Mouse (Mus musculus) hindbrain, embryonic 12.5 days (tissue): Measurements from ENCODE around the gene Gpr137. TPM values are rescaled to one million over a fixed set of nuclear protein-coding genes. Genes with fewer than 3 reads are reported as not detected.

ENCODE experiments used
- ATAC-seq: fragments of 200-750 bp; cut with Nextera tagmentation; 2 replicates; pipeline ENCODE4 v1.8.0; 2017; ENCODE audit warnings: moderate TSS enrichment; ENCODE audit not compliant: low FRiP score
- H3K27ac ChIP-seq: fragments of 300-500 bp; sonication (generic); 2 replicates; pipeline ENCODE4 v1.5.1; 2016; ENCODE audit warnings: mild to moderate bottlenecking
- H3K27me3 ChIP-seq: fragments of 300-500 bp; sonication (generic); 2 replicates; pipeline ENCODE4 v1.6.1; 2016; ENCODE audit warnings: mild to moderate bottlenecking
- H3K36me3 ChIP-seq: fragments of 300-500 bp; sonication (generic); 2 replicates; pipeline ENCODE4 v1.6.1; 2016; ENCODE audit warnings: mild to moderate bottlenecking
- H3K4me1 ChIP-seq: fragments of 300-500 bp; sonication (generic); 2 replicates; pipeline ENCODE4 v1.6.1; 2016
- H3K4me2 ChIP-seq: fragments of 300-500 bp; sonication (generic); replicated peaks from 2 replicates; pipeline ENCODE4 v1.6.1; 2016; ENCODE audit warnings: mild to moderate bottlenecking
- H3K4me3 ChIP-seq: fragments of 300-500 bp; sonication (generic); 2 replicates; pipeline ENCODE4 v1.5.1; 2016; ENCODE audit warnings: mild to moderate bottlenecking
- H3K9ac ChIP-seq: fragments of 300-500 bp; sonication (generic); 2 replicates; pipeline ENCODE4 v1.6.1; 2016; ENCODE audit warnings: mild to moderate bottlenecking, moderate library complexity
- H3K9me3 ChIP-seq: fragments of 300-500 bp; sonication (generic); replicated peaks from 2 replicates; pipeline ENCODE4 v1.6.1; 2016; ENCODE audit warnings: mild to moderate bottlenecking
- WGBS: fragments of 180-500 bp; shearing (Covaris S2); methylation state at CpG from one replicate; pipeline ENCODE4 v1.1.7; 2016; 5-methylcytosine and 5-hydroxymethylcytosine counted together
- polyA plus RNA-seq: library from polyadenylated mRNA; unstranded; fragments of >200 nt; fragmentation: Nextera tagmentation; extraction: Ambion mirVana; gene quantifications from 2 replicates; pipeline ENCODE4 v1.2.1, GENCODE M21; 2016

Gpr137 gene
- polyA plus RNA-seq, 1 experiment from 2014 or later, result 40.6 TPM

DNA sequence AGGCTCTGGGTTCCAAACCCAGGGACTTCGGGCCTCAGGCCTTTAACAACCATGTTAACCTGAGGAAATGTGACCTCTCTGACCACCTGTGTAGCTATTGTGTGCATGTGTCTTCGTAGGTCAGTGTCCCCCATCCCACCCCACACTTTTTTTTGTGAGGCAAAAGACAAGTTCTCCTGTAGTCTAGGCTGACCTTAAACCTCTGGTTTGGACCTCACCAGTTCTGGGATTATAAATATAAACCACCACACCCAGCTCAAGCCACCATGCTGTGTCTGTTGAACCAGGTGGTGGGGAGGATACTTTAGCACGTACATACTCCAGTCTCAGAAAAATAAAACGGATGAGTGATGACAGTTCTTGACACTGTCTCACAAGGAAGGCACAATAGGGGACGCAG, 7.7 kb upstream of the Gpr137 start:
- H3K27me3 ChIP-seq, result no peaks in the 10 kb centered on the region
- H3K4me1 ChIP-seq, result peaks cover 22% of the 10 kb centered on the region
- H3K27ac ChIP-seq, result peak overlapping the region; percentile 97; the same call in 1 of the 2 replicates
- H3K4me2 ChIP-seq, result peak overlapping the region; percentile 95
- peaks cover 4% of the 10 kb centered on the region; the same call in 1 of the 2 replicates for H3K36me3 ChIP-seq
- peak overlapping the region; percentile 56 for H3K4me3 ChIP-seq
- 42% methylated on average over 5 of the region's 5 CpGs for WGBS
- H3K9ac ChIP-seq, result peak overlapping the region; percentile 77
- no peaks in the 10 kb centered on the region for H3K9me3 ChIP-seq
- ATAC-seq, result no peak

DNA sequence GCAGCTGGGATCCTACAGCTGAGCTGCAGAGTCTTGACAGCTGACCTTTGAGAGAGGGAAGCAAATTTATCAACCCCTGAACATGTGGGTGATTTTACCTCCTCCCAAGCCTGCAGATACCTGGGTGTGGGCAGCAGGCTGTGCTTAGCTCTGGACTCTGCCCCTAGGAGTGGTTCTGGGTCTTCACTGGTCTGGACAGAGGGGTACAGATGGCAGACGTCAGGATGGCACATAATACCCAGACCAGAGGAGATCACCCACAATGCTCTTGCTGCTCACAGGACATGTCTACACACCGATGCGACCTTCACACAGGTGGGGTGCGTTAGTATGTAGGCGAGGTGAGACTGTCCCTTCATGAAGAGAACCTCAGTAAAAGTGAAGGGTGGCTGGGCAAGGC, 7.3 kb upstream of the Gpr137 start:
- no peak overlapping the region for H3K4me3 ChIP-seq
- no peak for ATAC-seq
- H3K27me3 ChIP-seq, result no peaks in the 10 kb centered on the region
- 0 out of 2 replicates have a peak overlapping the region, but pooled peaks have one; percentile 95 for H3K4me2 ChIP-seq
- no peaks in the 10 kb centered on the region; the same call in 1 of the 2 replicates for H3K36me3 ChIP-seq
- H3K9ac ChIP-seq, result no peak overlapping the region
- H3K27ac ChIP-seq, result no peak overlapping the region
- no peaks in the 10 kb centered on the region for H3K9me3 ChIP-seq
- peaks cover 22% of the 10 kb centered on the region for H3K4me1 ChIP-seq
- 89% methylated on average over 5 of the region's 5 CpGs for WGBS

DNA sequence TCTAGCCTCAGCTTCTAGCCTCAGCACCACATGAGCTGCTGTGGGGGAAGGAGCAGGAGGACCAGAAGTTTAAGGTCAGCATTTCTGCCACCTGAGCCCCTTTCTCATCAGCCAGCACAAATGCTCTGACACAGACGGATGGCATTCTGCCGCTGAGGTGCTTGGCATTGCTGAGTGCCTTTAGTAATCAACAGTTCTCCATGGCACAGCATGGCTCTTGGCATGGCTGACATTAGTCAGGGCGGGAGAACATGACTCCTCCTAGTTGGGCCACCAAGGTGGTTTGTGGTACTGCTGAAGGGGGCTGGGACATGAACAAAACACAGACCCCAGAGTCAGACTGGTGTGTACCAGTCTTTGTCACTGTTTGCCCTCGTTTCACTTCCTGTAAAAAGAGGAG, 5.9 kb upstream of the Gpr137 start:
- ATAC-seq, result no peak
- WGBS, result 77% methylated on average over 4 of the region's 4 CpGs
- peaks cover 19% of the 10 kb centered on the region for H3K4me1 ChIP-seq
- no peaks in the 10 kb centered on the region; the same call in 1 of the 2 replicates for H3K36me3 ChIP-seq
- no peak overlapping the region for H3K27ac ChIP-seq
- no peaks in the 10 kb centered on the region for H3K9me3 ChIP-seq
- no peaks in the 10 kb centered on the region for H3K27me3 ChIP-seq
- no peak overlapping the region for H3K4me2 ChIP-seq
- H3K9ac ChIP-seq, result no peak overlapping the region
- no peak overlapping the region for H3K4me3 ChIP-seq

- no peaks in the 10 kb centered on the region for H3K27me3 ChIP-seq
- H3K9me3 ChIP-seq, result no peaks in the 10 kb centered on the region
- no peak overlapping the region for H3K9ac ChIP-seq
- H3K4me3 ChIP-seq, result no peak overlapping the region
- ATAC-seq, result no peak
- H3K36me3 ChIP-seq, result no peaks in the 10 kb centered on the region; the same call in 1 of the 2 replicates
- no peak overlapping the region for H3K4me2 ChIP-seq
- H3K27ac ChIP-seq, result no peak overlapping the region
- WGBS, result 44% methylated on average over 4 of the region's 4 CpGs
- peaks cover 20% of the 10 kb centered on the region for H3K4me1 ChIP-seq
Observed at GRCm38 (mm10) chr19:6947742-6948141, 5.5 kb upstream of the Gpr137 start.

GRCm38 (mm10) chr19:6943709-6944108, 1.4 kb upstream of the Gpr137 start:
- Histone ChIP-seq H3K4me2 (no peak overlapping the region), H3K27me3 (no peaks in the 10 kb centered on the region), H3K4me1 (peaks cover 29% of the 10 kb centered on the region), H3K9me3 (no peaks in the 10 kb centered on the region), H3K27ac (no peak overlapping the region), H3K36me3 (no peaks in the 10 kb centered on the region; the same call in 1 of the 2 replicates), H3K4me3 (no peak overlapping the region), H3K9ac (no peak overlapping the region)
- 92% methylated on average over 6 of the region's 6 CpGs for WGBS
- no peak for ATAC-seq

GRCm38 (mm10) chr19:6942764-6943163, 484 bp upstream of the Gpr137 start:
- peak overlapping the region; percentile 90 for H3K9ac ChIP-seq
- H3K4me3 ChIP-seq, result peak overlapping the region; percentile 85
- peaks cover 33% of the 10 kb centered on the region for H3K4me1 ChIP-seq
- peaks cover 2% of the 10 kb centered on the region; the same call in 1 of the 2 replicates for H3K27me3 ChIP-seq
- H3K4me2 ChIP-seq, result peak overlapping the region; percentile 99
- 30% methylated on average over 5 of the region's 5 CpGs for WGBS
- H3K9me3 ChIP-seq, result no peaks in the 10 kb centered on the region
- no peaks in the 10 kb centered on the region for H3K36me3 ChIP-seq
- no peak for ATAC-seq
- H3K27ac ChIP-seq, result peak overlapping the region; percentile 94

DNA sequence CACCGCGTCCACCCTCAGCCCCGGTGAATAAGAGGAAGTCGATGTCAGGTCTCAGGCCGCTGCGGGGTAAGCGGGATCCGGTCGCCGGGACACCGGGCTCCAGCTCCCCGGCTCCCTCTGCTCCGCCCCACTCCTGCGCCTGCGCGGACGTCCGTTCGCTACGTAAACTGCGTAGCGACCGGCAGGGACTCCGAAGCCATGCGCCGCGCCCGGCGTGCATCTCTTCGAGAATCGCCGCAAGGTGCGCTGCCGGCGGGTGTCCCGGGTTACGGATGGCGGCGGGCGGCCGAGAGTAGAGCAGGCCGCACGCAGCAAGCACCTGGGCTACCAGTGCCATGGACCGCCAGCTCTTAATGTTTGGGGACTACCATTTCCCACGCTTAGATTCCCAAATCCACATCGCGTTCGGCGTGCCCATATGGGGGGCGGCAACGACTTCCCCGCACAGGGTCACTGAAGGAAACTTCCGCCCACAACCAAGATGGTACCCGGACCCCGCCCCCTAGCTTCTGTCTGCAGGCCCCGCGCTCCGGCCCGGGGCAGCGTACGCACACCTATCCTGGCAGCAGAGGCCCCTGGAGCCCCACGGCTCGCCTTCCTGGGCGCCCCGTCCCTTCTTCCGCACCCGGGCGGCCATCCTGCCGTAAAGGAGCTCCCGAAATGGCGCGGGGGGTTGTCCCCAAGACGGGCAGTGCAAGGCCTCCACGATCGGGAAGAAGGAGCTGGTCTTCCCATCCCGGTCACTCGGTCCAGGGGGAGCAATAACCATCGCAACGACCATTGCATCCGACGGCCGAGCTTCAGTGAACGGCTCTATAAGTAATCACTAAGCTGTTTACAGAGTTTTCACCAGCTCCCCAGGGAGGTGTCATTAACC, 670 bp downstream of the Gpr137 start, which contains the start of gene Bad:
TSS of gene Bad (plus strand) at position 490 of the 877 bp plus-strand sequence.
- Histone ChIP-seq H3K27ac (peak within 1 kb of the TSS; percentile 94), H3K4me2 (peak within 1 kb of the TSS; percentile 99), H3K4me3 (peak within 1 kb of the TSS; percentile 85), H3K27me3 (peaks cover 2% of the 10 kb centered on the region), H3K9me3 (no peaks in the 10 kb centered on the region), H3K4me1 (peaks cover 33% of the 10 kb centered on the region), H3K9ac (peak within 1 kb of the TSS; percentile 90), H3K36me3 (no peaks in the 10 kb centered on the region)
- WGBS, result under 1% methylated on average over 83 of the region's 83 CpGs
- peak; percentile 84 for ATAC-seq

GRCm38 (mm10) chr19:6940396-6941351, 1.6 kb downstream of the Gpr137 start:
- ATAC-seq, result peak; percentile 42
- H3K4me1 ChIP-seq, result peaks cover 33% of the 10 kb centered on the region
- no peaks in the 10 kb centered on the region for H3K36me3 ChIP-seq
- peaks cover 11% of the 10 kb centered on the region for H3K27me3 ChIP-seq
- H3K4me3 ChIP-seq, result peak overlapping the region; percentile 85
- H3K4me2 ChIP-seq, result peak overlapping the region; percentile 99
- no peaks in the 10 kb centered on the region for H3K9me3 ChIP-seq
- peak overlapping the region; percentile 90 for H3K9ac ChIP-seq
- 22% methylated on average over 29 of the region's 29 CpGs for WGBS
- H3K27ac ChIP-seq, result peak overlapping the region; percentile 94

DNA sequence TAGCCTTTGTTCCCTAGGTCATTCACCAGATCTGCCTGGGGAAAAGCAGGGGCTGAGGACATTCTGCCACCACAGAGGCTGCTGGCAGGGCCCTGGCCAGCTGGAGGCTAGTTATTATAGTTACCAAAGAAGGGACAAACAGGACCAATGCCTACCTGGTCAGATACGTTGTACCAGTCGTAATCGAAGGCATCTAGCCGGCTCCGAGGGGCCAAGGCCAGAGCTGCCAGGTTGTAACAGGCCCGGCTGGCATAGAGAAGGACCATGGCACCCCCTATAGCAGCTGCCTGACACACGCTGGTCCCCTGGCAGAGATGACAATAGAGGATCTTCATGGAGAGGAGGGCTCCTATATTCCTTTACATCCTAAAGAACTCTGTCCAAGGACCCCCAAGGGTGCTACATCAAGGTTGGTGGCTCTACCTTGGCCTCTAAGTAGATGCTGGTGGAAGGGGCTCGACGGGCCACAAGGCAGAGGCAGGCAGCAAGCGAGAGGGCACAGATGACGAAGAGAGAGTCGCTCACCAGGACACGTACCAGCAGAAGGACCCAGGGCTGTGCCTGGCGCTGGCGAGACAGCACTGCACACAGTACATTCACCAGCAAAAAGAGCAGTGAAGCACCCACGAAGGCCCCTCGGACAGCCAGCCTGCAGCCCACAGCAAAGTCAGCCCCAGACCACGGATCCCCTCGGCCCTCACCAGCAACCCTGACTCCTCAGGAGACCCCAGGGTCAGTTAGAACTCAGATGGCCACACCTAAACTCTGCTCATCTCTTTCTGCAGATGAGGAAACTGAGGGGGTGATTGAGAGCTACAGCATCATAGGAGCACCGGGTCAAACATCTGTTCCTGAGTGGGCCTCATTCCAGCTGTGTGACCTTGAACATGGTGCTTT, 2.9 kb downstream of the Gpr137 start:
- Histone ChIP-seq H3K27ac (no peak overlapping the region), H3K4me1 (peaks cover 35% of the 10 kb centered on the region), H3K27me3 (peaks cover 24% of the 10 kb centered on the region), H3K36me3 (no peaks in the 10 kb centered on the region), H3K4me2 (peak overlapping the region; percentile 99), H3K4me3 (no peak overlapping the region), H3K9ac (peak overlapping the region; percentile 38), H3K9me3 (no peaks in the 10 kb centered on the region)
- 86% methylated on average over 20 of the region's 20 CpGs for WGBS
- ATAC-seq, result no peak

DNA sequence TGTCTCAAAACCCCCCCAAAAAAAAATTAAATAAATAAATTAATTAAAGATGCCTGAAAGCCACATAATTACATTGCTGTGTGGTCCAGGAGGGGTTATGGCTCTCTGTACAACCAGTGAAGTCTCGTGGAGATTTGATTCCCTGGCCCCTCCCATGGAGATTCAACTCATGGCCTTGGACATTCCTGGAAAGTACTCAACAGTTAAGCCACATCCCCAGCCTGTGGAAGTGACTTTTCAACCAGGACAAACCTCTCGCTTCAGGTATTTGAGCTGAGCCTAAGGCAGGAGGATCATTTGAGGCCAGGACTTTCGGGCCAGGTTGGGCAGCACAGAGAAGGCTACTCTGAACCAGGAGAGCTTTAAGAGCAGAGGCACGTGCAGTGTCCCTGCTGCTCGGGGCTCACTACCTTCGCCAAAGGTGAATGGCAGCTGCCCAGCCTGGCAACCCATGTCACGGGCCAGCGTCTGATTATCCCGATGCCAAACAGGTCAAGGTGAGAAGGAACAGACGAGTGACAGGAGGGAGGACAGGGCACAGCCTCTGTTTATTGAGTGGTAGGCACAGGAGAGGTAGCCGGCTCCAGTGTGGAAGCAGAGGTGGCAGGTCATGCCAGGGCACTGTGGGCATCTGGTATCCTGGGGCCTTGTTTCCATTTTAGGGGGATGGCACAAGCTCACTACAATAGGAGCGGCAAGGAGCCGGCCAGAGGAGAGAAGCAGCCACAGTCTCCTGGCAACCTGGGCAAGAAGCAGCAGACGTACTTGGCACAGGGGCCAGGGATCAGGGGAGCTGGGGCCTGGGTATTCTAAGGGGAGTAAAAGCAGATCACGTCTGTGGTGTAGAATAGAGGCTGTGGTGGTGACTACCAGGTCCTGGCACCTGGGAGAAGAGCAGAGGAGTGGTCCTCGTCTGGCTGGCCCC, 4.5 kb downstream of the Gpr137 start:
- Histone ChIP-seq H3K4me1 (peaks cover 43% of the 10 kb centered on the region), H3K4me2 (no peak overlapping the region)

More for the DNA sequence above, 4.5 kb downstream of the Gpr137 start:
- no peaks in the 10 kb centered on the region for H3K36me3 ChIP-seq
- H3K4me3 ChIP-seq, result no peak overlapping the region
- WGBS, result 77% methylated on average over 16 of the region's 16 CpGs
- H3K27ac ChIP-seq, result no peak overlapping the region
- H3K9me3 ChIP-seq, result no peaks in the 10 kb centered on the region
- no peak overlapping the region for H3K9ac ChIP-seq
- H3K27me3 ChIP-seq, result peaks cover 39% of the 10 kb centered on the region
- no peak for ATAC-seq
